Comparison of ENCODE assay signal across 8 mouse cellular contexts in genomic region chr16:5307249-5307605, GRCm38 (mm10). TPM values are rescaled to one million over a fixed set of nuclear protein-coding genes. Genes with fewer than 3 reads are reported as not detected.
DNase-seq lines count a peak whose midpoint lies in the region; ATAC-seq and TF ChIP-seq lines count a peak whose summit lies in the region.

No protein-coding gene starts in this region.

- no peaks in the 10 kb centered on the region for H3K9me3 ChIP-seq in neural tube, embryonic 11.5 days (ENCODE audit: control insufficient read depth, low read length)
- no peaks in the 10 kb centered on the region for H3K9me3 ChIP-seq in limb, embryonic 14.5 days (ENCODE audit: control insufficient read depth, low read length)

- no peak overlapping the region for H3K27ac ChIP-seq in neural tube, embryonic 11.5 days (ENCODE audit: low read depth, low read length)
- H3K27ac ChIP-seq in limb, embryonic 14.5 days (replicated peaks; ENCODE audit: low read depth, low read length): no peak overlapping the region

- H3K27me3 ChIP-seq in neural tube, embryonic 11.5 days (ENCODE audit: control insufficient read depth, insufficient read depth, low read length): no peaks in the 10 kb centered on the region
- peaks cover 8% of the 10 kb centered on the region; the same call in 1 of the 2 replicates for H3K27me3 ChIP-seq in limb, embryonic 14.5 days (ENCODE audit: control insufficient read depth, insufficient read depth, low read length)

- peak overlapping the region; percentile 61; the same call in 1 of the 2 replicates for H3K9ac ChIP-seq in neural tube, embryonic 11.5 days (ENCODE audit: low read length)
- H3K9ac ChIP-seq in limb, embryonic 14.5 days (ENCODE audit: low read depth, low read length, severe bottlenecking): peak overlapping the region; percentile 57; the same call in 1 of the 2 replicates

- H3K4me3 ChIP-seq in neural tube, embryonic 11.5 days (ENCODE audit: low read depth, low read length): peak overlapping the region; percentile 33
- peak overlapping the region; percentile 40 for H3K4me3 ChIP-seq in limb, embryonic 14.5 days (replicated peaks; ENCODE audit: low read length)

- no peak for TF ChIP-seq POLR2A in limb, embryonic 14.5 days (IDR thresholded peaks at IDR 0.05; ENCODE audit: borderline replicate concordance, extremely low read depth, insufficient read depth, insufficient read length)

- DNase-seq in cerebellum, adult 8-10 months: peak; percentile 1
- no peak for DNase-seq in cerebellum, adult 11 months
- DNase-seq in neural tube, embryonic 11.5 days (ENCODE audit: low spot score): no peak
- no peak for DNase-seq in neural tube, embryonic 10.5 days (ENCODE audit: extremely low spot score, low spot score)
- no peak for DNase-seq in limb, embryonic 14.5 days (ENCODE audit: low spot score)
- peak; percentile 39 for DNase-seq in testis, postnatal 10 days (ENCODE audit: low spot score)
- DNase-seq in adrenal gland, adult 2 months: no peak
- DNase-seq in urinary bladder, postnatal 10 days (ENCODE audit: low spot score): no peak

- peak overlapping the region; percentile 79 for H3K4me2 ChIP-seq in neural tube, embryonic 11.5 days (ENCODE audit: low read depth)
- H3K4me2 ChIP-seq in limb, embryonic 14.5 days (replicated peaks; ENCODE audit: low read depth, low read length, severe bottlenecking): peak overlapping the region; percentile 91

- WGBS in neural tube, embryonic 11.5 days: 66% methylated on average over 7 of the region's 7 CpGs
- WGBS in limb, embryonic 14.5 days: 64% methylated on average over 7 of the region's 7 CpGs

- H3K4me1 ChIP-seq in neural tube, embryonic 11.5 days (ENCODE audit: control insufficient read depth, insufficient read depth, low read length): no peaks in the 10 kb centered on the region
- H3K4me1 ChIP-seq in limb, embryonic 14.5 days (ENCODE audit: control insufficient read depth, insufficient read depth, low read length): no peaks in the 10 kb centered on the region

- no peaks in the 10 kb centered on the region for H3K36me3 ChIP-seq in neural tube, embryonic 11.5 days (ENCODE audit: control insufficient read depth, insufficient read depth, low read length)
- no peaks in the 10 kb centered on the region for H3K36me3 ChIP-seq in limb, embryonic 14.5 days (ENCODE audit: control insufficient read depth, insufficient read depth, low read length)

- ATAC-seq in neural tube, embryonic 11.5 days (ENCODE audit: insufficient read depth, low FRiP score, low TSS enrichment): peak; percentile 23; the same call in 1 of the 2 replicates
- ATAC-seq in limb, embryonic 14.5 days (ENCODE audit: low FRiP score, low read depth): no peak

RNA-seq across cellular contexts. Expression of gene Eef2kmt, which starts 51.4 kb away (rescaled TPM):
- polyA plus RNA-seq in neural tube, embryonic 11.5 days (2014; fragmentation: Nextera tagmentation; extraction: Ambion mirVana): 10.6 and 15.2 TPM in 2 replicates
- polyA plus RNA-seq in limb, embryonic 14.5 days (2012; rRNA removed): 36.1 and 42.7 TPM in 2 replicates
- 26.7 and 28.3 TPM in 2 replicates for polyA plus RNA-seq in limb, embryonic 14.5 days (2014; fragmentation: Nextera tagmentation; extraction: Ambion mirVana)
- 10 to 100 TPM; 21.7 to 30.9 TPM for total RNA-seq in adrenal gland, adult 2 months (2021)
- 72.7 and 79.6 TPM in 2 replicates for polyA plus RNA-seq in adrenal gland, adult 2 months (2012; rRNA removed)

Comparison
In these comparisons a context has a peak if more than half of its experiments do, and no peak if none do; other contexts are left out.
1. DNase-seq: peak in cerebellum, adult 8-10 months (single experiment) and testis, postnatal 10 days (single experiment); none in cerebellum, adult 11 months (single experiment), neural tube, embryonic 11.5 days (single experiment), neural tube, embryonic 10.5 days (single experiment), limb, embryonic 14.5 days (single experiment), adrenal gland, adult 2 months (single experiment) and urinary bladder, postnatal 10 days (single experiment).